Mouse (Mus musculus) cerebellum, postnatal 4 days (tissue): ENCODE measurements at regions not wholly inside any gene's neighbourhood (a gene's known extent, or its start where the extent isn't known, plus 50 kb on each side); places are given as distances from the start of the nearest gene placed in this dataset.

Experiments used
- DNase-seq, 2 experiments: peaks; one replicate each; pipeline ENCODE4 v3.0.0; 2022; ENCODE audit warnings: low spot score in 2 of 2, mixed read lengths in 1 of 2

GRCm38 (mm10) chr6:31217641-31218138, 180.8 kb upstream of the Mkln1 start:
- DNase-seq: peak in 1 of 2 experiments; percentile 15

- DNase-seq: peak in 1 of 2 experiments; percentile 13
Measured at GRCm38 (mm10) chr6:31218139-31218750, 180.3 kb upstream of the Mkln1 start.

- DNase-seq: no peak
Measured at GRCm38 (mm10) chr6:31218880-31219279, 179.7 kb upstream of the Mkln1 start.

GRCm38 (mm10) chr6:31219736-31220135, 178.8 kb upstream of the Mkln1 start:
- DNase-seq: no peak

GRCm38 (mm10) chr6:31220184-31220931, 178.2 kb upstream of the Mkln1 start:
- peak in 1 of 2 experiments; percentile 21 for DNase-seq

GRCm38 (mm10) chr6:31221490-31221889, 177.0 kb upstream of the Mkln1 start:
- DNase-seq: no peak

GRCm38 (mm10) chr6:31222024-31222579, 176.4 kb upstream of the Mkln1 start:
- no peak for DNase-seq

- DNase-seq: no peak
Measured at GRCm38 (mm10) chr6:31227406-31227805, 171.1 kb upstream of the Mkln1 start.

GRCm38 (mm10) chr6:31228061-31228460, 170.5 kb upstream of the Mkln1 start:
- no peak for DNase-seq

- DNase-seq: no peak
Measured at GRCm38 (mm10) chr6:31231821-31232220, 166.7 kb upstream of the Mkln1 start.

GRCm38 (mm10) chr6:31233252-31233993, 165.1 kb upstream of the Mkln1 start:
- no peak for DNase-seq

GRCm38 (mm10) chr6:31240051-31240450, 158.5 kb upstream of the Mkln1 start:
- DNase-seq: no peak

GRCm38 (mm10) chr6:31250526-31250925, 148.0 kb upstream of the Mkln1 start:
- no peak for DNase-seq

- no peak for DNase-seq
Measured at GRCm38 (mm10) chr6:31253251-31253935, 145.1 kb upstream of the Mkln1 start.

- DNase-seq: no peak
Measured at GRCm38 (mm10) chr6:31260645-31261345, 137.7 kb upstream of the Mkln1 start.

GRCm38 (mm10) chr6:31261797-31262540, 136.6 kb upstream of the Mkln1 start:
- DNase-seq: no peak

- no peak for DNase-seq
Measured at GRCm38 (mm10) chr6:31262651-31263050, 135.9 kb upstream of the Mkln1 start.

- no peak for DNase-seq
Measured at GRCm38 (mm10) chr6:31263821-31264220, 134.7 kb upstream of the Mkln1 start.

GRCm38 (mm10) chr6:31266441-31267040, 132.0 kb upstream of the Mkln1 start:
- no peak for DNase-seq

GRCm38 (mm10) chr6:31268057-31268456, 130.5 kb upstream of the Mkln1 start:
- DNase-seq: no peak
